Mouse (Mus musculus): ENCODE results near the gene Mmp2.
A peak's percentile ranks its signal among the peaks of the same experiment; 100 is the strongest.

GRCm38 (mm10) chr8:92817928-92818818 is 8.9 kb upstream of the Mmp2 start:
- TF ChIP-seq CTCF (IDR thresholded peaks at IDR 0.05; ENCODE audit: extremely low read depth, insufficient read depth, low read length) (peak; percentile 100), POLR2A (IDR thresholded peaks at IDR 0.05; ENCODE audit: extremely low read depth, insufficient read depth, low read length) (no peak)
